Mouse (Mus musculus): Measurements from ENCODE around the gene Ror1. TPM values are rescaled to one million over a fixed set of nuclear protein-coding genes. Genes with fewer than 3 reads are reported as not detected.
A peak's percentile ranks its signal among the peaks of the same experiment; 100 is the strongest.

Ror1 gene
- polyA plus RNA-seq, 1 experiment from 2014 or later = 1.1 TPM

DNA sequence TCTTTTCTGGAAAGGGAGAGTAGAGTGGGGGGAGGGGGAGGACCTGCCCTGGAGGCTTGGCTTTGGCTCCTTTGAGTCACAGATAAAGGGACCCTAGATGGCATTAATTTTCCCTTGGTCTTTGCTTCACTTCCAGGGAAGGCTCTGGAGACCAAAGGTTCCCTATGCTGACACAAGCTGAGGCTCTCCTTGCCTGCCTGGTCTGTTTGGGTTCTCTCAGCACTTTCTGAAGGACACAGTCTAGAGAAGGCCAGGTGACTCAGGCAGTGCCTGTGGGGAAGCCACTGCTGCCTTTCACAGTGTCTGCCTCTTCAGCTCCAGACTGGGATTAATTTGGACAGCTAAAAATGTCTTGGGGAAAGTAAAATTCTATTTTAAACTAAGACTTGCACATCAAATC lies 28.5 kb downstream of the Ror1 start:
- no peaks in the 10 kb centered on the region for H3K27me3 ChIP-seq (replicated peaks; ENCODE audit: control insufficient read depth, insufficient read depth, low read length)
- no peak overlapping the region for H3K4me2 ChIP-seq (ENCODE audit: low read length)
- no peak overlapping the region for H3K9ac ChIP-seq (ENCODE audit: low read length)
- H3K9me3 ChIP-seq (replicated peaks; ENCODE audit: control insufficient read depth, low read length) = no peaks in the 10 kb centered on the region
- DNase-seq (ENCODE audit: low spot score) (no peak), ATAC-seq (no peak)
- no peaks in the 10 kb centered on the region for H3K36me3 ChIP-seq (ENCODE audit: control insufficient read depth, insufficient read depth, low read length)
- H3K4me1 ChIP-seq (ENCODE audit: control insufficient read depth, insufficient read depth, low read length) = no peaks in the 10 kb centered on the region
- H3K4me3 ChIP-seq (ENCODE audit: low read depth, low read length) = no peak overlapping the region
- H3K27ac ChIP-seq (ENCODE audit: low read depth, low read length) = no peak overlapping the region

- Histone ChIP-seq H3K4me2 (ENCODE audit: low read length) (no peak overlapping the region), H3K9ac (ENCODE audit: low read length) (no peak overlapping the region), H3K4me1 (ENCODE audit: control insufficient read depth, insufficient read depth, low read length) (no peaks in the 10 kb centered on the region), H3K36me3 (ENCODE audit: control insufficient read depth, insufficient read depth, low read length) (no peaks in the 10 kb centered on the region), H3K27me3 (replicated peaks; ENCODE audit: control insufficient read depth, insufficient read depth, low read length) (no peaks in the 10 kb centered on the region), H3K9me3 (replicated peaks; ENCODE audit: control insufficient read depth, low read length) (no peaks in the 10 kb centered on the region), H3K27ac (ENCODE audit: low read depth, low read length) (no peak overlapping the region), H3K4me3 (ENCODE audit: low read depth, low read length) (no peak overlapping the region)
- DNase-seq (ENCODE audit: low spot score) (no peak), ATAC-seq (no peak)
- WGBS = 82% methylated on average over 1 of the region's 1 CpGs
Observed at GRCm38 (mm10) chr4:100124935-100125334, 29.3 kb downstream of the Ror1 start.

GRCm38 (mm10) chr4:100126531-100127310 lies 31.1 kb downstream of the Ror1 start:
- H3K27ac ChIP-seq (ENCODE audit: low read depth, low read length) = no peak overlapping the region
- WGBS = 31% methylated on average over 12 of the region's 12 CpGs
- H3K9ac ChIP-seq (ENCODE audit: low read length) = no peak overlapping the region
- H3K4me1 ChIP-seq (ENCODE audit: control insufficient read depth, insufficient read depth, low read length) = no peaks in the 10 kb centered on the region
- no peaks in the 10 kb centered on the region for H3K36me3 ChIP-seq (ENCODE audit: control insufficient read depth, insufficient read depth, low read length)
- DNase-seq (ENCODE audit: low spot score) (peak; percentile 31), ATAC-seq (no peak)
- no peaks in the 10 kb centered on the region for H3K27me3 ChIP-seq (replicated peaks; ENCODE audit: control insufficient read depth, insufficient read depth, low read length)
- H3K9me3 ChIP-seq (replicated peaks; ENCODE audit: control insufficient read depth, low read length) = no peaks in the 10 kb centered on the region
- no peak overlapping the region for H3K4me2 ChIP-seq (ENCODE audit: low read length)
- no peak overlapping the region for H3K4me3 ChIP-seq (ENCODE audit: low read depth, low read length)

DNA sequence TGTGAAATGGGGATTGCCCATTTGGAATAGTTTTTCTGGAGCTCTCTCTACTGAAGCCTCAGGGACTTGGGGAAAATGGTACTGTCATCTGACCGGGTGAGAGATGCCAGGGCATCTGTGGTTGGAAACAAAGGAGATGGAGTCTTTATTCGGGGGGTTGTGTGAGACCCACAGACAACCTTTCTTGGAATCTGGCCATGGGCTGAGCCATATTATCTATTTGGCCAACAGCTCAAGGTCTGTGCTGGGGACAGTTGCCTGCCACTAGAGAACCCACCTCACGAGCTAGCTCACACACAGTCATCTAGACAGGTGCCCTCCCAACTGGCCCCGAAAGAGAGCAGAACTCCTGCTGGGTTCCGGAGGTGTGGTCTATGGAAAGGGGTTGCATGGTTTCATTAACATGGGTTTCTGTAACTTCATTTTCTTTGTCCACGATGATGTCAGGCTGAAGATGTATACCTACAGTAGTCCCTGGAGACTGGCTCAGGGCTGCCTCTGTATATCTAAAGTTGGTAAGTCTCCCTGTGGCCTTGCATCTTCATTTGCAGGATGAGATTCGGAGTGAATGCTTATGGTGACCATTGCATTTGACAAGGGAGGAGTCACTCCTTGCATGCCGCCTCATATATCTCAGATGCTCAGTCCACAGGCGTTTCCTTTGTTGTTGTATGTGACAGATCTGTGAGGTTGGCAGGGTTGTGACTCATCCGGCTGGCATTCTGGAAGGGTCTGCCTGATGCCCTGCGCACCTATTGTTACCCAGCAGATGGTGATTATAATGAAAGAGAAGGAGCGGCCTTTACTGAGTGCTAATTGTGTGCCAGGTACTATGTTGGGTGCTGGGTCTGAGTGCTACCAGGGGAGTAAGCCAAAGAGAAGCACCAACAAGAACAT lies 32.7 kb downstream of the Ror1 start:
- no peaks in the 10 kb centered on the region for H3K27me3 ChIP-seq (replicated peaks; ENCODE audit: control insufficient read depth, insufficient read depth, low read length)
- no peak overlapping the region for H3K4me3 ChIP-seq (ENCODE audit: low read depth, low read length)
- H3K4me2 ChIP-seq (ENCODE audit: low read length) = no peak overlapping the region
- H3K4me1 ChIP-seq (ENCODE audit: control insufficient read depth, insufficient read depth, low read length) = no peaks in the 10 kb centered on the region
- no peak overlapping the region for H3K9ac ChIP-seq (ENCODE audit: low read length)
- no peaks in the 10 kb centered on the region for H3K9me3 ChIP-seq (replicated peaks; ENCODE audit: control insufficient read depth, low read length)
- H3K27ac ChIP-seq (ENCODE audit: low read depth, low read length) = no peak overlapping the region
- 83% methylated on average over 12 of the region's 12 CpGs for WGBS
- ATAC-seq (no peak; the same call in 1 of the 2 replicates), DNase-seq (ENCODE audit: low spot score) (no peak)
- no peaks in the 10 kb centered on the region for H3K36me3 ChIP-seq (ENCODE audit: control insufficient read depth, insufficient read depth, low read length)

GRCm38 (mm10) chr4:100129201-100129600 lies 33.6 kb downstream of the Ror1 start:
- Histone ChIP-seq H3K4me3 (ENCODE audit: low read depth, low read length) (no peak overlapping the region), H3K9ac (ENCODE audit: low read length) (no peak overlapping the region), H3K9me3 (replicated peaks; ENCODE audit: control insufficient read depth, low read length) (no peaks in the 10 kb centered on the region), H3K36me3 (ENCODE audit: control insufficient read depth, insufficient read depth, low read length) (no peaks in the 10 kb centered on the region), H3K4me1 (ENCODE audit: control insufficient read depth, insufficient read depth, low read length) (no peaks in the 10 kb centered on the region), H3K27ac (ENCODE audit: low read depth, low read length) (no peak overlapping the region), H3K4me2 (ENCODE audit: low read length) (no peak overlapping the region), H3K27me3 (replicated peaks; ENCODE audit: control insufficient read depth, insufficient read depth, low read length) (no peaks in the 10 kb centered on the region)
- 51% methylated on average over 5 of the region's 5 CpGs for WGBS
- ATAC-seq (no peak), DNase-seq (ENCODE audit: low spot score) (peak; percentile 40)

DNA sequence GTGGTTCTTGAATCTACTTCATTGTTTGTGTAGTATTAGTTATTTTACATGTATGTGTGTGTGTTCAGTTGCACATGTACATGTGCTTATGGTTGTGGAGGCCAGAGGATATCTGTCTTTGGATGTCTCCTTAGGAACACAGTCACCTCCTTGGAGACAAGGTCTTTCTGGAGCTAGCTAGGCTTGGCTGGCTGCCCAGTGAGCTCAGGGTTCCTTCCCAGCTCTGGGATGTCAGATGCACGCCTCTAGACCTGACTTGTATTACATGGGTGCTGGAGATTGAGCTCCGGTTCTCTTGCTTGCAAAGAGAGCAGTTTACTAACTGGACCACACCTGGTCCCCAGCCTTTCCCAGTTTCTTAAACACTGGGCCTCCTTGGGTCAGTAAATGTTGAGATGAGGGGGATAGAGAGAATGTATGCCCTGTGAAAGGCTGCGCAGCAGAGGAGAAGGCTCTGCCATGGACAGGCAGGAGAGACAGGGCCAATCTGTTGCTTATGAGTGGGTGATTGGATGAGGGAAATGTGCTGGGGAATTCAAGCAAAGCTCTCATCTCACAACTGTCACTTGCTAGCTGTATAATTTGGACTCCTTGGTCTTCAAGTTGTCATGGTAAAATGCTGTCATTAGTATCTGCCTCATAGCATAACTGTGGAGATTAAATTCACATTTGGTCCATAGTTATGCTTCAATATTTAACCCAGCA lies 35.3 kb downstream of the Ror1 start:
- H3K4me1 ChIP-seq (ENCODE audit: control insufficient read depth, insufficient read depth, low read length) = no peaks in the 10 kb centered on the region
- WGBS = 86% methylated on average over 3 of the region's 3 CpGs
- H3K9ac ChIP-seq (ENCODE audit: low read length) = no peak overlapping the region
- DNase-seq (ENCODE audit: low spot score) (no peak), ATAC-seq (no peak)
- no peaks in the 10 kb centered on the region for H3K27me3 ChIP-seq (replicated peaks; ENCODE audit: control insufficient read depth, insufficient read depth, low read length)
- H3K36me3 ChIP-seq (ENCODE audit: control insufficient read depth, insufficient read depth, low read length) = no peaks in the 10 kb centered on the region
- H3K27ac ChIP-seq (ENCODE audit: low read depth, low read length) = no peak overlapping the region
- no peaks in the 10 kb centered on the region for H3K9me3 ChIP-seq (replicated peaks; ENCODE audit: control insufficient read depth, low read length)
- H3K4me3 ChIP-seq (ENCODE audit: low read depth, low read length) = no peak overlapping the region
- no peak overlapping the region for H3K4me2 ChIP-seq (ENCODE audit: low read length)

GRCm38 (mm10) chr4:100131488-100131887 lies 35.9 kb downstream of the Ror1 start:
- H3K4me1 ChIP-seq (ENCODE audit: control insufficient read depth, insufficient read depth, low read length) = no peaks in the 10 kb centered on the region
- H3K9me3 ChIP-seq (replicated peaks; ENCODE audit: control insufficient read depth, low read length) = no peaks in the 10 kb centered on the region
- H3K36me3 ChIP-seq (ENCODE audit: control insufficient read depth, insufficient read depth, low read length) = no peaks in the 10 kb centered on the region
- no peak overlapping the region for H3K9ac ChIP-seq (ENCODE audit: low read length)
- 88% methylated on average over 2 of the region's 2 CpGs for WGBS
- H3K27ac ChIP-seq (ENCODE audit: low read depth, low read length) = no peak overlapping the region
- no peaks in the 10 kb centered on the region for H3K27me3 ChIP-seq (replicated peaks; ENCODE audit: control insufficient read depth, insufficient read depth, low read length)
- DNase-seq (ENCODE audit: low spot score) (no peak), ATAC-seq (no peak)
- H3K4me3 ChIP-seq (ENCODE audit: low read depth, low read length) = no peak overlapping the region
- H3K4me2 ChIP-seq (ENCODE audit: low read length) = no peak overlapping the region

DNA sequence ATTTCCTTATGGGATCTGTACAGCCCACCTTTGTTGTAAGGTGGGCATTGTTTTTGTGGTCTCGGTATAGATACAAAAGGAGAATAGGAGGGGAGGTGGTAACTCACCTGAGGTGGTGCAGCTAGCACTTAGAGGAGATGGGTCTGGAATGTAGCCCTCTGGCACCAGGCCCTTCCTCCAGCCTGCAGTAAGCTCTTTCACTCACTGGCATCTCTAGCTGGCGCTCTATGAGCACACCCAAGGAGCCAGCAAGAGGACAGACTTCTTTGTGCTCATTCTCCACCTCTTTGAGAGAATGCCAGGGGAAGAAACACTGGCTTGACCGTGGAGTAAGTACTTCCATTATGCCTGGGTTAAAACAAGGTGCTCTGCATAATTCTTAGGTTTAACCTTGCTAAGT lies 36.7 kb downstream of the Ror1 start:
- no peaks in the 10 kb centered on the region for H3K4me1 ChIP-seq (ENCODE audit: control insufficient read depth, insufficient read depth, low read length)
- H3K4me3 ChIP-seq (ENCODE audit: low read depth, low read length) = no peak overlapping the region
- H3K27ac ChIP-seq (ENCODE audit: low read depth, low read length) = no peak overlapping the region
- ATAC-seq (no peak), DNase-seq (ENCODE audit: low spot score) (no peak)
- 79% methylated on average over 3 of the region's 3 CpGs for WGBS
- H3K4me2 ChIP-seq (ENCODE audit: low read length) = no peak overlapping the region
- no peaks in the 10 kb centered on the region for H3K27me3 ChIP-seq (replicated peaks; ENCODE audit: control insufficient read depth, insufficient read depth, low read length)
- no peak overlapping the region for H3K9ac ChIP-seq (ENCODE audit: low read length)
- no peaks in the 10 kb centered on the region for H3K9me3 ChIP-seq (replicated peaks; ENCODE audit: control insufficient read depth, low read length)
- H3K36me3 ChIP-seq (ENCODE audit: control insufficient read depth, insufficient read depth, low read length) = no peaks in the 10 kb centered on the region
